Mouse (Mus musculus) G1E (cell line): Measurements from ENCODE around the gene Samt4. TPM values are rescaled to one million over a fixed set of nuclear protein-coding genes. Genes with fewer than 3 reads are reported as not detected.
"Not testable (repeated sequence)": the region's sequence is repeated elsewhere in the genome, so short reads cannot be mapped to it uniquely, and the experiment has no call there.

Experiments
- ATAC-seq: 2 replicates; pipeline ENCODE4 v1.8.0; 2016; ENCODE audit warnings: mild to moderate bottlenecking; ENCODE audit not compliant: insufficient number of reproducible peaks, poor library complexity, low FRiP score, severe bottlenecking; ENCODE audit errors: extremely low read depth
- DNase-seq: peaks from one replicate; pipeline ENCODE4 v3.0.0; 2012; ENCODE audit warnings: low spot score
- H3K27me3 ChIP-seq: 2 replicates; pipeline ENCODE4 v1.6.1; 2012; ENCODE audit warnings: mild to moderate bottlenecking, low read length, inconsistent platforms; ENCODE audit not compliant: insufficient read depth
- H3K36me3 ChIP-seq: replicated peaks from 2 replicates; pipeline ENCODE3; 2012; ENCODE audit warnings: mild to moderate bottlenecking, inconsistent platforms
- H3K4me1 ChIP-seq: 2 replicates; pipeline ENCODE4 v1.6.1; 2012; ENCODE audit warnings: low read depth, low read length, inconsistent platforms, mixed read lengths; ENCODE audit not compliant: insufficient read depth
- H3K4me3 ChIP-seq: 2 replicates; pipeline ENCODE4 v1.5.1; 2012; ENCODE audit warnings: low read depth, mild to moderate bottlenecking, inconsistent platforms, low read length, moderate library complexity, mixed read lengths
- H3K9me3 ChIP-seq: replicated peaks from 2 replicates; pipeline ENCODE4 v1.6.1; 2012; ENCODE audit warnings: inconsistent platforms
- CTCF ChIP-seq: IDR thresholded peaks from 2 replicates; pipeline ENCODE4 v1.5.1; 2012; ENCODE audit warnings: low read depth, low read length, inconsistent platforms, mixed read lengths
- GATA1 ChIP-seq: IDR thresholded peaks from 2 replicates; pipeline ENCODE4 v1.6.1; 2012; ENCODE audit warnings: borderline replicate concordance, low read length, inconsistent platforms, mixed read lengths
- GATA2 ChIP-seq: IDR thresholded peaks from 2 replicates; pipeline ENCODE4 v1.6.1; 2012; ENCODE audit warnings: low read depth, low read length, inconsistent platforms, borderline replicate concordance
- POLR2AphosphoS5 ChIP-seq: IDR thresholded peaks from 2 replicates; pipeline ENCODE4 v1.6.1; 2012; ENCODE audit warnings: low read depth, low read length, inconsistent platforms; ENCODE audit not compliant: insufficient replicate concordance
- TAL1 ChIP-seq: conservative IDR thresholded peaks from 2 replicates; pipeline ENCODE4 v1.6.1; 2012; ENCODE audit warnings: low read depth, low read length, inconsistent platforms, mixed read lengths
- polyA plus RNA-seq: library from polyadenylated mRNA; stranded (reverse); fragments of >175 nt; gene quantifications from 2 replicates; pipeline ENCODE4 v1.2.3, GENCODE M21; 2012
- total RNA-seq, 2 experiments: library from RNA; stranded (forward) in 1 of 2; stranded (reverse) in 1 of 2; fragments of 200-1000 nt in 1 of 2; fragments of >200 nt in 1 of 2; fragmentation: Nextera tagmentation in 1 of 2; gene quantifications; 2 replicates each; pipeline ENCODE4 v1.2.3; 2014 to 2017

Gene Samt4
- total RNA-seq (2014; fragmentation: Nextera tagmentation) (not detected in 2 replicates), total RNA-seq (2017) (not detected in 2 replicates), polyA plus RNA-seq (not detected in 2 replicates)

DNA sequence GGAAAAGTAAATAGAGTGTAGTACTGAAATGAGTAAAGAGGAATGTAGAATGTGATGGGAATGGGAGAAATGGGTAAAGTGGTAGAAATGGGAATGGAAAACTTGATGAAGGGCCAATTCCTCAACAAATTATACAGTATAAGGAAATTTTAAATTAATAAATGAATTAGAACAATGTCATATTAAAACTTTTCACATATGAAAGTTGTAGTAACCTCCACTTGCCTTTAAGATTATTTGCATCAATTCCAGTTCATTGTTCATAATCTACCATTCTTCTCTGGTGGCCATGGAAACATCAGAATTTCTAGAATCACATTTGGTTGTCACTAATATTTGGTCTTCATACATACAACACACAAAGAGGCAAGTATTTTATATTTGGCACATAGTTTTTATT lies at the start of gene Samt4:
Gene Samt4, plus strand, starts transcription at position 301 of the 400 bp plus-strand sequence.
- Histone ChIP-seq H3K4me3 (no peak within 1 kb of the TSS), H3K4me1 (no peaks in the 10 kb centered on the region), H3K36me3 (no peaks in the 10 kb centered on the region), H3K9me3 (no peaks in the 10 kb centered on the region), H3K27me3 (no peaks in the 10 kb centered on the region)
- TF ChIP-seq GATA2 (no peak), TAL1 (no peak), POLR2AphosphoS5 (no peak), CTCF (no peak), GATA1 (no peak)
- ATAC-seq, result no peak
- DNase-seq, result no peak

DNA sequence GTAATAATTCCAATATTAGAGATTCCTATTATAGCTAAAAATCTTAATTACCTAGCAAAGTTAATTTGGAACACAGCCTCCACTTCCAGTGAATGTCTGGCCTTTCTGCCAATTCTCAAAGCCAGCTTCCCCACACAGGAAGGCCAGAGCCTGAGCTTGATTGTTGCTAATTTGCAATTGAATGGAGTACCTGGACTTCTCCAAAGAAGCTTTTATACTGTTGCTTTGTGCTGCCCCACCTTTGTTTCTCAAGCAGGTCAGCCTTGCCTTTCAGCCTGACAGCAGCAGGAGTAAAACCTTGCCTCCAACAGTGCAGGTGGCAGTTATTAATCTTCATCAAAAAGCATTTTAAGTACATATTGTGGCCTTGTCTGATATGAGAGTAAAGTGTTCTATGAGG lies 38.1 kb upstream of the Samt4 start:
- not testable (repeated sequence) for H3K9me3 ChIP-seq, ATAC-seq, H3K4me1 ChIP-seq, H3K36me3 ChIP-seq, DNase-seq, H3K4me3 ChIP-seq, H3K27me3 ChIP-seq

DNA sequence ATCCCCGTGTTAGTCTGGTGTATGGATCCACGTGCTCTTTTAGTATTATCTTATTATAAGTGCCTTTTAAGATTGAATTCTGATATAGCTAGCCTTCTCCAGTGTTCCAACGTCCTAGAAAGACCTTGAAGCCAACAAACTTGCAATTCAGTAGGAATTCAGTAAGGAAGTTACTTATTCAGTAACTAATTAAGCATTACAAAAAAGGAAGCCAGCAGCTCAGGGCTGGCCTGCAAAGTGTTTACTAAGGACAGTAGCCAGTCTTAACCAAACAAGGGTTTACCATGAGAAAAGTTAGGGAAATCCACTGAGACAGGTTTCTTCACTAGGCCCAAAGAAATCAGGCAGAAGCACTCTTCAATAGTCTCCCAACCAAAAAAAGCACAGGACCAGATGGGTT lies 13.4 kb upstream of the Samt4 start:
- ATAC-seq, result not testable (repeated sequence)

More for the DNA sequence above, 13.4 kb upstream of the Samt4 start:
- H3K27me3 ChIP-seq, H3K4me1 ChIP-seq, DNase-seq, H3K9me3 ChIP-seq, H3K4me3 ChIP-seq, H3K36me3 ChIP-seq: not testable (repeated sequence)

Other genes with a start within 250 kb of the Samt4 start
- gene 4930524N10Rik, start 138.6 kb upstream of the Samt4 start, total RNA-seq (2014; fragmentation: Nextera tagmentation), result not detected in 2 replicates
- not detected in 2 replicates for gene 4930524N10Rik, start 138.6 kb upstream of the Samt4 start, total RNA-seq (2017)
- not detected in 2 replicates for gene 4930524N10Rik, start 138.6 kb upstream of the Samt4 start, polyA plus RNA-seq
- not detected in 2 replicates for gene Samt2, start 97.4 kb downstream of the Samt4 start, total RNA-seq (2014; fragmentation: Nextera tagmentation)
- not detected in 2 replicates for gene Samt2, start 97.4 kb downstream of the Samt4 start, total RNA-seq (2017)
- gene Samt2, start 97.4 kb downstream of the Samt4 start, polyA plus RNA-seq, result not detected in 2 replicates